In genomic region chr12:100724182-100724581, GRCm38 (mm10) we compare ENCODE assay signal across 8 mouse cellular contexts. TPM values are rescaled to one million over a fixed set of nuclear protein-coding genes. Genes with fewer than 3 reads are reported as not detected.
DNase-seq lines count a peak whose midpoint lies in the region; ATAC-seq and TF ChIP-seq lines count a peak whose summit lies in the region.

No protein-coding gene starts in this region.

- H3K9ac ChIP-seq in forebrain, embryonic 15.5 days (replicated peaks): peak overlapping the region; percentile 71
- peak overlapping the region; percentile 76 for H3K9ac ChIP-seq in liver, embryonic 15.5 days
- peak overlapping the region; percentile 78 for H3K9ac ChIP-seq in stomach, postnatal 0 days (ENCODE audit: low read length)

- no peak for TF ChIP-seq EP300 in stomach, postnatal 0 days (optimal IDR thresholded peaks at IDR 0.05)

- H3K4me2 ChIP-seq in forebrain, embryonic 15.5 days (replicated peaks): peak overlapping the region; percentile 82
- peak overlapping the region; percentile 96 for H3K4me2 ChIP-seq in liver, embryonic 15.5 days
- H3K4me2 ChIP-seq in stomach, postnatal 0 days (replicated peaks; ENCODE audit: low read depth): peak overlapping the region; percentile 83

- H3K36me3 ChIP-seq in forebrain, embryonic 15.5 days: no peaks in the 10 kb centered on the region
- H3K36me3 ChIP-seq in liver, embryonic 15.5 days (replicated peaks): no peaks in the 10 kb centered on the region
- no peaks in the 10 kb centered on the region for H3K36me3 ChIP-seq in stomach, postnatal 0 days (ENCODE audit: control insufficient read depth, insufficient read depth, low read length)

- TF ChIP-seq CTCF in gastrocnemius, adult 2 months (IDR thresholded peaks at IDR 0.05): no peak
- no peak for TF ChIP-seq CTCF in stomach, postnatal 0 days (IDR thresholded peaks at IDR 0.05; ENCODE audit: low read depth)

- peak overlapping the region; percentile 99 for H3K27ac ChIP-seq in gastrocnemius, adult 2 months
- H3K27ac ChIP-seq in forebrain, embryonic 15.5 days (replicated peaks): peak overlapping the region; percentile 95
- H3K27ac ChIP-seq in liver, embryonic 15.5 days (replicated peaks): peak overlapping the region; percentile 99
- H3K27ac ChIP-seq in stomach, postnatal 0 days (replicated peaks): peak overlapping the region; percentile 96

- peak overlapping the region; percentile 84 for H3K4me3 ChIP-seq in gastrocnemius, adult 2 months
- peak overlapping the region; percentile 68 for H3K4me3 ChIP-seq in forebrain, embryonic 15.5 days
- H3K4me3 ChIP-seq in liver, embryonic 15.5 days (replicated peaks): peak overlapping the region; percentile 82
- H3K4me3 ChIP-seq in stomach, postnatal 0 days (ENCODE audit: low read depth, low read length): peak overlapping the region; percentile 82

- DNase-seq in gastrocnemius, adult 2 months: no peak
- DNase-seq in gastrocnemius, postnatal 25 days: no peak
- peak; percentile 13 to 19 for DNase-seq in CD8-positive naive resting alpha-beta T cell, adult 2 months (ENCODE audit: low read depth in 2 of 2, low spot score in 2 of 2)
- no peak for DNase-seq in stomach, postnatal 0 days (ENCODE audit: low spot score)
- no peak for DNase-seq in adipocyte (ENCODE audit: low spot score)
- DNase-seq in retina, postnatal 1 day: no peak

- H3K27me3 ChIP-seq in forebrain, embryonic 15.5 days: no peaks in the 10 kb centered on the region
- H3K27me3 ChIP-seq in liver, embryonic 15.5 days: no peaks in the 10 kb centered on the region
- H3K27me3 ChIP-seq in stomach, postnatal 0 days (ENCODE audit: control insufficient read depth, insufficient read depth, low read length): no peaks in the 10 kb centered on the region

- intact Hi-C loops in gastrocnemius, adult 2 months (cut with DNase I): loop anchor here (1.0 to 2.0 kb wide), 2 partner anchors 55 to 117 kb away; partner anchors contain the start of gene Dglucy

- WGBS in forebrain, embryonic 15.5 days: 2% methylated on average over 8 of the region's 8 CpGs
- WGBS in liver, embryonic 15.5 days (ENCODE audit: insufficient replicate concordance): under 1% methylated on average over 8 of the region's 8 CpGs
- 1% methylated on average over 8 of the region's 8 CpGs for WGBS in stomach, postnatal 0 days

- H3K9me3 ChIP-seq in forebrain, embryonic 15.5 days: no peaks in the 10 kb centered on the region
- no peaks in the 10 kb centered on the region for H3K9me3 ChIP-seq in liver, embryonic 15.5 days (replicated peaks)
- no peaks in the 10 kb centered on the region for H3K9me3 ChIP-seq in stomach, postnatal 0 days (ENCODE audit: control insufficient read depth, low read length)

- peaks cover 23% of the 10 kb centered on the region for H3K4me1 ChIP-seq in forebrain, embryonic 15.5 days
- H3K4me1 ChIP-seq in liver, embryonic 15.5 days (replicated peaks): peaks cover 28% of the 10 kb centered on the region
- no peaks in the 10 kb centered on the region for H3K4me1 ChIP-seq in stomach, postnatal 0 days (replicated peaks; ENCODE audit: control insufficient read depth, insufficient read depth)

- no peak; the same call in 1 of the 2 replicates for ATAC-seq in forebrain, embryonic 15.5 days (replicated peaks)
- no peak for ATAC-seq in liver, embryonic 15.5 days (ENCODE audit: insufficient read depth)
- ATAC-seq in stomach, postnatal 0 days (ENCODE audit: low FRiP score, low TSS enrichment): no peak

RNA-seq across cellular contexts. Expression of gene Rps6ka5, which starts 2.6 kb away (rescaled TPM):
- total RNA-seq in gastrocnemius, adult 2 months (2021): 10 to 100 TPM; 11.1 to 11.8 TPM
- 1 to 10 TPM; 9.5 to 9.8 TPM for total RNA-seq in gastrocnemius, postnatal 25 days (2021)
- polyA plus RNA-seq in forebrain, embryonic 15.5 days (2015; fragmentation: Nextera tagmentation; extraction: Ambion mirVana): 13.0 and 13.7 TPM in 2 replicates
- 1.5 and 1.6 TPM in 2 replicates for polyA plus RNA-seq in liver, embryonic 15.5 days (2015; fragmentation: Nextera tagmentation; extraction: Ambion mirVana)
- polyA plus RNA-seq in stomach, postnatal 0 days (2015; fragmentation: Nextera tagmentation; extraction: Ambion mirVana): 1.4 and 1.6 TPM in 2 replicates

RNA-seq across cellular contexts. Expression of gene Dglucy, which starts 54.7 kb away (rescaled TPM):
- total RNA-seq in gastrocnemius, adult 2 months (2021): 10 to 100 TPM; 19.1 to 21.6 TPM
- 10 to 100 TPM; 11.5 to 12.3 TPM for total RNA-seq in gastrocnemius, postnatal 25 days (2021)
- 3.0 and 3.6 TPM in 2 replicates for polyA plus RNA-seq in forebrain, embryonic 15.5 days (2015; fragmentation: Nextera tagmentation; extraction: Ambion mirVana)
- 1.2 and 1.4 TPM in 2 replicates for polyA plus RNA-seq in liver, embryonic 15.5 days (2015; fragmentation: Nextera tagmentation; extraction: Ambion mirVana)
- polyA plus RNA-seq in stomach, postnatal 0 days (2015; fragmentation: Nextera tagmentation; extraction: Ambion mirVana): 2.8 and 4.0 TPM in 2 replicates

Comparison
In these comparisons a context has a peak if more than half of its experiments do, and no peak if none do; other contexts are left out.
1. DNase-seq: peak in CD8-positive naive resting alpha-beta T cell, adult 2 months (2 of 2); none in gastrocnemius, adult 2 months (single experiment), gastrocnemius, postnatal 25 days (single experiment), stomach, postnatal 0 days (single experiment), adipocyte (single experiment) and retina, postnatal 1 day (single experiment).
2. Peak in every context shown above with its lines, with median percentiles within 50 percentile points of each other: H3K27ac ChIP-seq, H3K4me3 ChIP-seq, H3K4me2 ChIP-seq and H3K9ac ChIP-seq.